Mouse (Mus musculus): ENCODE results near the gene Ptgis.

Ptgis gene

GRCm38 (mm10) chr2:167240008-167240964, at the start of gene Ptgis:
Gene Ptgis, minus strand, starts transcription at chr2:167240604.
- peak; percentile 20 for DNase-seq (ENCODE audit: inconsistent ontology term)

DNA sequence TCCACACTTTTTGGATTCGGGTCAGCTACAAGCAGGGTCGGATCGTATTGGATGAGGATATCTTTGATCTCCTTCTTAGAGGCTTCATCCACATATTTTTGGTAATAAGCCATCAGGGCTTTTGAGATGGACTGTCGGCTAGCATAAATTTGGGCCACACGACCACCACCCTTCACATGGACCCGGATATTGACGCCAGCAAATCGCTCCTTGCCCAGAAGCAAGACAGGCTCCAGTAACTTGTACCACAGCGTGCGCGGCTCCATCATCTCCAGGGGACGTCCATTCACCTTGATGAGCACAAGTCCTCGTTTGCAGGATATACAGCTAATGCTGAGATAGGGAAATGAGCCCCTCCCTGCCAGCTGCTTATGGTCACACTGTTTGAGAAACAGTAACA, 41.1 kb upstream of the Ptgis start:
- DNase-seq (ENCODE audit: inconsistent ontology term), result no peak

- no peak for DNase-seq (ENCODE audit: inconsistent ontology term)
These were observed 40.5 kb upstream of the Ptgis start for GRCm38 (mm10) chr2:167280986-167281310.

DNA sequence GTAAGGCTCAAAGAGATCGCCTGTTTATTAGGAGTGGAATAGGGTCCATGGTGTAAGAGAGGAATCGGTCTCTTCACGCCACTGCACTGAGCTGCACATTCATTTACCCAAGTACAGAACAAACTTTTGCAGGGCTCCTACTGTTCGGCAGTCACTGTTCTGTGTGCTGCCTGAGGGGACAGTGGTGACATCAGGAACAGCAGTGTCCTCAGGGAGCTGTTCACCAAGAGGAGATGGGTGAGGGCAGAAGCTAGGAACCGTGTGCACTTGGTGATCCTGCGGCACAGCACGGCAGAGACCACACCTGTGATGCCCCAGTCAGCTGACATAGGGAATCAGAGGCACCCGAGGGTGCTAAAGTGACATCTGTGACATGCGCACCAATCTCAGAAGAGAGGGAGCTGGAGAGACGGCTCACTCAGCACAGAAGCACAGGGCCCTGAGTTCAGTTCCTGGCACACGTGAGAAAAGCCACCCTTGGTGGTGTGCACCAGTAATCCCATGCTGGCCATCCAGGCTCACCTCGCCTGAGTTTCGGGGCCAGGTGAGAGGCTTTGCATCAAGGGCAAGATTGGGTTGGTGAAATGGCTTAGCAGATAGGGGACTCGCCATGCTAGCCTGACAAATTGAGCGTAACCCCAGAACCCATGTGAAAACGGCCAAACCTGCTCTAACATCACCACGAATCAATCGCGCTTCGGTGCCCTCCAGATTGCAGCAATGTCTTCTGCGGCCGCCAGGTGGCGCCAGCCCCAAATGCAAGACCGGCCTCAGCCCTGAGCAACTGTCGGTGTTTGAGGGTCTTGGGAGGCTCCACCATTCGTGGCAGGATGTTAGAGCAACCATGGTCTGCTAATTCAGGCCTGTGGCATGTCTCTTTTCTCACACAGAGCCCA, 39.9 kb upstream of the Ptgis start:
- peak; percentile 67 for DNase-seq (ENCODE audit: inconsistent ontology term)

DNA sequence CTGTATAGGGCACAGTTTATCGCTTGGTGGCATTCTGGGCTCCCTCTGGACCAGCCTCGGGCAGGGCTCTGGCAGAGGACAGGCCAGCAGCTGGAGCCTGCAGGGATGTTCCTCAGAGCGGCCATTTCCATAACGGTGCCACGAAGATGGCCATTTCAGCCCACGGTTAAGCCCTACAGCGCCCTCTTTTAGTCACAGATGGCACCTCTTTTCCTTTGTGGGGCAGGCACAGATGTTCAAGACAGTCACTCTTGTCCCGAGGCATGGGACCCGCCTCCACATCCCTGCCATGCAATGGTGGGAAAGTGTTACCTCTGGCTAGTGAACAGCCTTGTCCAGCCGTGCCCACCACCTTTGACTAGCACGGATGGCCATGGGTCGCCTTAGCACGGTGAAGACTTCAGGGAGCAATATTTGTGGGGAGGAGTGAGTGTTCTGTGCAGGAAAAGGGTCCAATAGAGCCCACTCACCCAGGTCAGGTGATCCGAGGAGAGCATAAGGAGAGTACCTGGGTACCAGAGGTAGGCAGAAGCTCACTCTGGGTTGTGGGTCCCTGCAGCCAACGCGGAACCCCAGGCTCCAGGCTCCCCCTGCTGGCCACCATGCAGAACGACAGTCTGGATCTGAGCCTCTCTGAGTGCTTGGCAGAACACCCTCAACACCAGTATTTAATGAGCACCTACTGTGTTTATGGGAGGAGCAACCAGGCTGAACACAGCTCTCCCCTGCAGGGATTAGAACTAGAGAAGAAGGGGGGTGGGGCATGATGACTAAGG, 38.5 kb upstream of the Ptgis start:
- peak; percentile 60 for DNase-seq (ENCODE audit: inconsistent ontology term)

DNA sequence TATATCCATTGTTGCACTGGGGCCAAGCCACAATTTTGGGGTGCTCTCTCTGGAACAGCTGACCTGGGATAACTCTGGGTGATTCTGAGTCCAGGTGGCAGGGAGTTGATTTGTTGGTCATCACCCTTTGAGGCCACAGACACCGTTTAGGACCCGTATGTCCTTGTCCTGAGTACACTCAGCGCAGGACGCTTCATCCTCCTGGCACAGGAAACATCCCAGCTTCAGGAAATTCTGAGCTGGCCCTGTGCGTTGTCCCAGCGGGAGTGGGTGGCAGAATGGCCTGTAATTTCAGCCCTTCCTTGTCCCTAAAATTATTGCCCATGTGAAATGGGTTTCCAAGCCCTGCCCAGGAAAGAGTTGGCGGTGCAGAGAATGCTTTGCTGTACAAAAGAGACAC, 37.6 kb upstream of the Ptgis start:
- no peak for DNase-seq (ENCODE audit: inconsistent ontology term)

GRCm38 (mm10) chr2:167277026-167277425, 36.6 kb upstream of the Ptgis start:
- DNase-seq (ENCODE audit: inconsistent ontology term), result peak; percentile 95

DNA sequence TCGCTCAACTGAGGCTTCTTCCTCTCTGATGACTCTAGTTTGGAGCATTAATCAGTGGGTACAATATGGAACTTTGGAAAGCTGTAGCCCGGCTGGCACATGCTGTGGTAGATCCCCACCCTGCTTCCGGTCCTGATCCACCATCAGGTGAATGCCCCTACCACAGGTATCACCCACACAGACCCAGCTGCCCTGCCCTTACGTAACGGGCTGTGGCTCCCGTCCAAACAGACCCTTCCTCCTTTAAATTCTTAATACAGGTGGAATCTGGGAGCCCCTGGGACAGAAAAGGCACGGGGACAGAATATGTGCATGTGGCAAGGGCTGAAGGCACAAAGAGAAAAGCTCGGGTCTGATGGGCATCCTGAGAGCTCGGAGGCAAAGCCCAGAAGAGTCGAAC, 35.5 kb upstream of the Ptgis start:
- no peak for DNase-seq (ENCODE audit: inconsistent ontology term)

- no peak for DNase-seq (ENCODE audit: inconsistent ontology term)
These were observed 34.5 kb upstream of the Ptgis start for GRCm38 (mm10) chr2:167274713-167275465.

DNA sequence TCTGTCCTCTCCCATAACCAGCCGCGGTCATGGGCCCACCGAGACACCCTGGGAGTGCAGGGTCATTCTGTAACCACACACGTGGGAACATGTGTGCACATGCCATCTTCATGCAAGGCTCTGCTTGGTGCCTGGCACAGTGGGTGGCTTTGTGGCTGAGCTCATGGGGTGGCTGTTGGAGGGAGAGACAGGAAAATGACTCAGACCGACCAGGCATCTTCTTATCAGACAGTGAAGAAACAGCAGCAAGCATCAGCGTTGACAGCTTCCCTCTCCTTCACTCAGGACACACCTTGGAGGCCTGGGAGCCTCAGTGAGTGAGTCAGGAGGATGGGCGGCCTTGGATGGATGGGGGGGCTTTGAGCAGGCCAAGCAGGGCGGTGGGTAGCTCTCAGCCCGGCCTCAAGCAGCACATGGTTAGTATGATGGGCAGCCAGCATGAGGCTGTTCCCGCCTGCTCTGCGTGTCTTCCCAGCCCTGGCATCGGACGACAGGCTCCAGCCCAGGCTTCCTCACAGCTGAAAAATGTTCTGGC, 32.9 kb upstream of the Ptgis start:
- DNase-seq (ENCODE audit: inconsistent ontology term), result no peak

DNA sequence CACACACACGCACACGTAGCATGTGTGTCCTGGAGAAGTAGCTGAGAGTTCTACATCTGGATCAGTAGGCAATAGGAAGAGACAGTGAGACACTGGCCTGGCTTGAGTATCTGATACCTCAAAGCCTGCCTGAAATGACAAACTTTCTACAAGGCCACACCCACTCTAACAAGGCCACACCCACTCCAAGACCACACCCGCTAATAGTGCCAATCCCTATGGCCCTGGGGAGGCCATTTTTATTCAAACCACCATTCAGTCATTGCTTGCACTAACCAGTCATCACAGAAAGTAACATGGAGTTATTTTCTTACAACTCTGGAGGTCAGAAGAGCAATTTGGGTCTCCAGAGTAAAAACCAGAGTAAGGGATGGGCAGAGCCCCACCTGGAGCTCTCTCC, 32.3 kb upstream of the Ptgis start:
- no peak for DNase-seq (ENCODE audit: inconsistent ontology term)

GRCm38 (mm10) chr2:167271121-167271521, 30.7 kb upstream of the Ptgis start:
- no peak for DNase-seq (ENCODE audit: inconsistent ontology term)

DNA sequence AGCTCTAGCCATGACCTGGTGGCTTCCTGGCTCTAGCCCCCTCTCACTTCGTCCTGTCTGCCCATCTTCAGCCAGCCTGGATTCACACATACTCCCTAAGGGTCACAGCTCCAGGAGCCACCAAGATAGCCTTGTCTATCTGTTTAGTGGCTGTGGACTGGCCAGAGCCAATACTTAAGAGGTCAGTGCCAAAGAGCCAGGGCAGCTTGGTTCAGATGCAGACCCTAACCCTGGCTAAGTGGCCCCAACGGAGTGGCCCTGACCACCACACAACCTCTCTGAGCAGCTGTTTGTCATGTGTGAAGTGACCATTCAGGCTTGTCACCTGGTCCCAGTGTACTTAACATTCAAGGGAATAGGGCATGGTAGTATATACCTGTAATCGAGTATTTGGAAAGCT, 30.1 kb upstream of the Ptgis start:
- DNase-seq (ENCODE audit: inconsistent ontology term), result no peak

- DNase-seq (ENCODE audit: inconsistent ontology term), result peak; percentile 44
These were observed 28.3 kb upstream of the Ptgis start for GRCm38 (mm10) chr2:167268721-167269120.

DNA sequence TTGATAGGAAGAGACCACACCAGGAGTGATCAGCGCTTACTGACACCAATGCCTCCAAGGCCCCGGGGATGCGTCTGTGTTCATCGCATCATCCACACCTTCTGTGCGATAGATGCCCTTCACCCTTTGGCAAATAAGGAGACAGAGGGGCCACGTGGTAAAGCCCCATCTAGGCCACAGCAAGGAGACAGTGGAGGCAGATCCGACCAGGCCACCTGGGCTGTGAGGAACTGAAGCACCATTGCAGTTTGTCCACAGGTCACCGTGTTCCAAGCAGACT, 27.9 kb upstream of the Ptgis start:
- no peak for DNase-seq (ENCODE audit: inconsistent ontology term)

GRCm38 (mm10) chr2:167267531-167268410, 27.4 kb upstream of the Ptgis start:
- no peak for DNase-seq (ENCODE audit: inconsistent ontology term)

DNA sequence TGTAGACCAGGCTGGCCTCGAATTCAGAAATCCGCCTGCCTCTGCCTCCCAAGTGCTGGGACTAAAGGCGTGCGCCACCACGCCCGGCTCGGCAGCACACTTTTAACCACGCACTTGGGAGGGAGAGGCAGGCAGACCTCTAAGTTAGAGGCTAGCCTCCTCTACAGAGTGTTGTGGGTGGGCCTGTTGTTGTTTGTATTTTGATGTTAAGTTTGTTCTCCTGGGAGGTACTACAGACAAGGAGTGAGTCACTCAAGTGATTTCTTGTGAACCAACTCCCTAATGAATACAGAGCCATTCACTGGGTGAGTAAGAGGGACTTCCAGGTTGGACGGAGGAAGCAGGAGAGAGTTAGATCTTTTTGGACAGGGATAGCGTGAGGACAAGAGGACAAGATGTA, 25.8 kb upstream of the Ptgis start:
- no peak for DNase-seq (ENCODE audit: inconsistent ontology term)

DNA sequence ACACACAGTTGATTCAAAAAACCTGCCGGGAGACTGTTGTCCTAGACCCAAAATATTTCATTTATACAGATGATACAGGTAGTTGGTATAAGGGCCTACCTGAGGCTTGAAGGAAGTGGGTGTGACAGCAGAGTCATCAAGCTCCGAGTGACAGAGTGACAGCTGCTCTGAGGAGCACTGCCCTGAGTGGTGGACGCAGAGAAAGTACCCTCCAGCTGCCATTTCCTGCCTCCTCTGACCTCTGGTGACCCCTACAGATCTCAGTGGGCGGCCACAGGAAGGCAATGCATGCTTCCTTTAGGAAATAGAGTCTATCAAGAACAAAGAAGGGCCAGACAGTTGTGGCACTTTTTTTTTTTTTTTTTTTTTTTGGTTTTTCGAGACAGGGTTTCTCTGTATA, 25.4 kb upstream of the Ptgis start:
- no peak for DNase-seq (ENCODE audit: inconsistent ontology term)

GRCm38 (mm10) chr2:167265021-167265420, 24.6 kb upstream of the Ptgis start:
- no peak for DNase-seq (ENCODE audit: inconsistent ontology term)

DNA sequence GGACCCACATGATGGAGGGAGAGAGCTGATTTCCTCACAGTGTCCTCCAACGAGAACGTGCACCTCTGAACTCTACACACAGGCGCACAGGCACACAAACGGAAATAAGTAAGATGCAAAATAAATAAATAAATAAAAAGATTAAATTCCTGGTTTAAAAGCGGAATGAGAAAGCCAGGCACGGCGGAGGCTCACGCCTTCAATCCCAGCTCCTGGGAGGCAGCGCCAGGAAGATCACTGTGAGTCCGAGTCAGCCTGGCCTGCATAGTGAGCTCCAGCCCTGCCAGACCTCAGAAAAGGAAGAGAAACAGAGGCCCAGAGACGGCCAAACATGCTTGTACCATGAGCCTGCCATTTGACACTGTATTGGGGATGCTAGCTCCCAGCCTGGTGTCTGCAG, 23.5 kb upstream of the Ptgis start:
- DNase-seq (ENCODE audit: inconsistent ontology term), result no peak

Measured in Muller cell, postnatal 12 days (primary cell).